Mouse (Mus musculus): ENCODE measurements around the gene Rab4a.

DNA sequence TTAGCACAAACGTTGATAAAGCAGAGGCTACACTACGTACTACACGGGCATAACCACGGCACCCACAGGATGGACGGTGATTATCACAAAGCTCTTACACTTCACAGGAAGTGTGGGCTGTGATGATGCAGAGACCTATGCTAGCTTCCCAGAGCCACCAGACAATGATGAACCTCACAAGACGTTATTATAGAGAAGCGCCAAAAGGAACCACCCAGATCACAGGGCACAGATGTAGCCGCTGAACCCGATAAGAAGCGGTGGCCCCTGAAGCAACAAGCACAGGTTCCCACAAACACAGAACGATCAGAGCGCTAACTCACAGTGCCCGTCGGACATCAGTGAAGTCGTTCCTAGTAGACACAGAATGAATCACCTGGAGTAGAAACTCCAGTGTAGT, 7.9 kb upstream of the Rab4a start:
- TF ChIP-seq CTCF (IDR thresholded peaks at IDR 0.05) (no peak), EP300 (IDR thresholded peaks at IDR 0.05) (no peak)

Data from lung, postnatal 0 days (tissue).